Mouse (Mus musculus) spleen, adult 2 months (tissue): ENCODE results near the gene a. TPM values are rescaled to one million over a fixed set of nuclear protein-coding genes. Genes with fewer than 3 reads are reported as not detected.
"Not testable (repeated sequence)": the region's sequence is repeated elsewhere in the genome, so short reads cannot be mapped to it uniquely, and the experiment has no call there.

Experiments
- DNase-seq, 2 experiments: peaks; one replicate each; pipeline versions ENCODE4 v3.0.0 to v3.0.0-alpha.2; 2012 to 2021; ENCODE audit warnings: low spot score in 2 of 2, low read depth in 1 of 2
- H3K27ac ChIP-seq: fragments of 200-500 bp; 2 replicates; pipeline ENCODE4 v1.5.1; 2012; ENCODE audit warnings: low read length, inconsistent platforms; ENCODE audit not compliant: insufficient read depth
- H3K27me3 ChIP-seq: fragments of 200-500 bp; 2 replicates; pipeline ENCODE4 v1.6.1; 2012; ENCODE audit warnings: mild to moderate bottlenecking, moderate library complexity, low read length, inconsistent platforms; ENCODE audit not compliant: control insufficient read depth, insufficient read depth
- H3K36me3 ChIP-seq: fragments of 200-500 bp; 2 replicates; pipeline ENCODE4 v1.6.1; 2012; ENCODE audit warnings: mild to moderate bottlenecking, low read length, inconsistent platforms; ENCODE audit not compliant: control insufficient read depth, insufficient read depth
- H3K4me1 ChIP-seq: fragments of 200-500 bp; 2 replicates; pipeline ENCODE4 v1.6.1; 2011; ENCODE audit warnings: inconsistent platforms; ENCODE audit not compliant: control insufficient read depth, insufficient read depth, insufficient read length
- H3K4me3 ChIP-seq: fragments of 200-500 bp; 2 replicates; pipeline ENCODE4 v1.5.1; 2011; ENCODE audit warnings: mild to moderate bottlenecking, inconsistent platforms; ENCODE audit not compliant: insufficient read depth, insufficient read length; ENCODE audit errors: extremely low read depth
- CTCF ChIP-seq: fragments of 200-500 bp; IDR thresholded peaks from 2 replicates; pipeline ENCODE4 v1.5.1; 2011; ENCODE audit warnings: mild to moderate bottlenecking, inconsistent platforms; ENCODE audit not compliant: insufficient read depth, insufficient read length, insufficient replicate concordance; ENCODE audit errors: extremely low read depth
- POLR2A ChIP-seq: fragments of 200-500 bp; IDR thresholded peaks from 2 replicates; pipeline ENCODE4 v1.6.1; 2011; ENCODE audit warnings: low read depth, low read length, inconsistent platforms
- WGBS: fragments of 180-500 bp; shearing (Covaris S2); methylation state at CpG from one replicate; pipeline ENCODE4 v1.1.7; 2018; 5-methylcytosine and 5-hydroxymethylcytosine counted together
- polyA plus RNA-seq: library from polyadenylated mRNA; depleted of rRNA; stranded (reverse); fragments of >200 nt; gene quantifications from 2 replicates; pipeline ENCODE4 v1.2.3, GENCODE M21; 2012

The a gene
- polyA plus RNA-seq, 1 experiment: not detected

GRCm38 (mm10) chr2:155005491-155005890 is 214.3 kb downstream of the a start:
- 82% methylated on average over 11 of the region's 11 CpGs for WGBS
- Histone ChIP-seq H3K4me3 (no peak overlapping the region), H3K27ac (no peak overlapping the region), H3K27me3 (no peaks in the 10 kb centered on the region), H3K36me3 (no peaks in the 10 kb centered on the region), H3K4me1 (no peaks in the 10 kb centered on the region)
- DNase-seq: no peak
- TF ChIP-seq CTCF (no peak), POLR2A (no peak)

DNA sequence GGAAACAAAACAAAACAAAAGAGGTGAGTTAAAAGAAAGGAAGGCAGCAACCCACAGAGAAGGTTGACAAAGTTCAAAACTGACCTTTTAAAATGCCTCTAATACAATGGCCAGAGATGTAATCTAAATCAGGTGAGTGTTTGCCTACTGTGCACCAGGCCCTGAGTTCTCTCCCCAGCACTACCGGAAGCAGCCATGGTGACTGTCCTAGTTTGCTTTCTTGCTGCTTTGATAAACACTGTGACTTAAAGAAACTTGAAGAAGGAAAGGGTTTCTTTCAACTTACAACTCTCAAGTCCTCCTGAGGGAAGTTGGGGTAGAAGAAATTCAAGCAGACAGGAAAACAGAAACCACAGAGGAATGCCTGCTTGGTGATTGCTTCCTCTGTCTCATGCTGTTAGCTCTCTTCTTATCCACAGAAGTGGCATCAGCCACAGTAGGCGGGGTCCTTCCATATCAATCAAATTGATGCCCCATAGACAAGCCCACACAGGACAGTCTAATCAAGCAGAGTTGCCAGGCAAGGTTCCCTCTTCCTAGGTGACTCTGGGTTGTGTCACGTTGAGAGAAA is 220.0 kb downstream of the a start:
- no peak overlapping the region for H3K27ac ChIP-seq
- H3K4me3 ChIP-seq: no peak overlapping the region
- H3K36me3 ChIP-seq: no peaks in the 10 kb centered on the region
- no peak for DNase-seq
- H3K4me1 ChIP-seq: no peaks in the 10 kb centered on the region; the same call in 1 of the 2 replicates
- no peaks in the 10 kb centered on the region for H3K27me3 ChIP-seq
- WGBS: 13% methylated on average over 3 of the region's 3 CpGs
- TF ChIP-seq CTCF (no peak), POLR2A (no peak)

DNA sequence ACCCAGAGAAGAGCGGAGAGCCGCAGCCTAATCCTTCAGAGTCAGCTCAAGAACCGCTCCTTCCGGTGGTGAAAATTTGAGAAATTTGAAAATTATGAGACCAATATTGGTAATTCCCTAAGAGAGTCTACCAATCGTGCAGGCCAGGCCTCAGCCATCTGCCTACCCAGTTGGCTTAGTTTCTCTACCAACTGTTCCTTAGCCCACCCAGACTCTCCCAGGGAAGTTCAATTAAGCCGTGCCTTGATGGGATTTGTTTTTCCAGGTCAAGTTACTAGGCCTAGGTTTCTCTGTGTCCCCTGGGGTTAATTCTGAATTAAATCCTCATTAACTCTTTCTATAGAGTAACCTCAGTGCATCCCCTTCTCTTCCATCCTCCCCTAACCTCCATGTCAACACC is 221.8 kb downstream of the a start:
- Histone ChIP-seq H3K4me3 (no peak overlapping the region), H3K27ac (no peak overlapping the region), H3K36me3 (no peaks in the 10 kb centered on the region), H3K27me3 (no peaks in the 10 kb centered on the region), H3K4me1 (no peaks in the 10 kb centered on the region; the same call in 1 of the 2 replicates)
- WGBS: 96% methylated on average over 6 of the region's 6 CpGs
- DNase-seq: no peak
- TF ChIP-seq CTCF: no peak
- TF ChIP-seq POLR2A: no peak

DNA sequence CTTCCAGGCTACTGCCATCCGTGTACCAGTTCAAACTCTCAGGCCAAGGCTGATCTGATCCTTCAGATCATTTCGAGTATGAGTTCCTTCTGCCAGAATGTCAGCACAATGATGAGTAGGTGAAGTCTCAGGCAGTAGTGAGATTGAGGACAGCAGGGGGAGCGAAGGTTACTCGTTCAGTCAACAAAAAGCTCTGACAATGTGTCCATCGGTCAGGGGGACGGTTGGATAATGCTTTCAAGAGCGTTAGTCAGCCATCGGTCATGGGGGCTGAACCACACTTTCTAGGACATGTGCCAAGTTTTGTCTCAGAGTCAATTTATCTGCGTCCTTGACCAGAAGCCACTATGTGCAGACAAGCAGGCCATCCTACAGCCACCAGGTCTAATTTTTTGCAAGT is 225.5 kb downstream of the a start:
- not testable (repeated sequence) for H3K36me3 ChIP-seq, H3K27me3 ChIP-seq, DNase-seq, H3K4me1 ChIP-seq, H3K27ac ChIP-seq, H3K4me3 ChIP-seq
- WGBS: 76% methylated on average over 7 of the region's 9 CpGs

DNA sequence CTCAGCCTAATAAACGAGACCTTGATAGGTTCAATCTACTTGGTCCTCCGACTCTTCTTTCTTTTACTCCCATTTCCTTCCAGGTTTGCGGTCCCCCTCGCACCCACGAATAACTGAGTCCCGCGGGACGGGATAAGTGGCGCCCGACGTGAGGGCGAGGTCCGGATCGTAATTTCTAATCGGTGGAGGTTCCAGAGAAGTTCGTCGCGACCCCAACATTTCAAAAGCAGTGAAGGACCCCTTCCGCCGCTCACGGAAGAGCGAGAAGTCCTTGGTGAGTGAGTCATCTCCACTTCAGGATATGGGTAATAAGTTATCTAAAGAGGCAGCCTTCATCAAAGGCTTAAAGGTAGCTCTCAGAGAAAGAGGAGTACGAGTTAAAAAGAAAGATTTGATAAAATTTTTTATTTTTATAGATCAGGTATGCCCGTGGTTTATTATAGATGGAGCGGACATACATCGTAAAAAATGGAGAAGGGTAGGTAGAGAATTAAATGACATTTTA is 227.1 kb downstream of the a start, which contains the start of gene Gm14226:
Gene Gm14226, plus strand, starts transcription at position 16 of the 505 bp plus-strand sequence.
- not testable (repeated sequence) for H3K36me3 ChIP-seq, DNase-seq, H3K4me1 ChIP-seq, H3K27me3 ChIP-seq
- 3% methylated on average over 24 of the region's 26 CpGs for WGBS
- Histone ChIP-seq H3K4me3 (peak within 1 kb of the TSS; percentile 53), H3K27ac (peak within 1 kb of the TSS; percentile 71)

- peak overlapping the region; percentile 53 for H3K4me3 ChIP-seq
- peak; percentile 51 to 61 for DNase-seq
- H3K4me1 ChIP-seq: peaks cover 4% of the 10 kb centered on the region; the same call in 1 of the 2 replicates
- H3K27ac ChIP-seq: peak overlapping the region; percentile 71
- under 1% methylated on average over 38 of the region's 38 CpGs for WGBS
- no peaks in the 10 kb centered on the region for H3K36me3 ChIP-seq
- TF ChIP-seq POLR2A (no peak), CTCF (no peak)
- no peaks in the 10 kb centered on the region for H3K27me3 ChIP-seq
Measured at GRCm38 (mm10) chr2:155018762-155019641, 227.8 kb downstream of the a start.

DNA sequence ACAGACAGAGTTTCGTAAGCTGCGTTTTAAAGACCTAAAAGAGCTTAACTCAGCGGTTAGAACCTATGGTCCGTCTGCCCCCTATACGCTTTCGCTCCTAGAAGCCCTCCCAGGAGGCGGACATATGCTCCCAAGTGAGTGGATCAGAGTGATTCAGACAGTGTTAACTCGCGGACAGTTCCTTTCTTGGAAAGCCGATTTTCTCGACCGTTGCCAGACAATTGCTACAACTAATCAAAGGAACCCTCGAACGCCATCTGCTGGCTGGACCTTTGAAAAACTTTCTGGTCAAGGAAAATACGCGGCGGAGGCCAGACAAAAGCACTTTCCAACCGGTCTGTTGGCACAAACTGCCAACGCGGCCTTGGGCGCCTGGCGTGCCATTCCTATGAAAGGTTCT is 228.5 kb downstream of the a start:
- Histone ChIP-seq H3K4me1 (peaks cover 4% of the 10 kb centered on the region; the same call in 1 of the 2 replicates), H3K4me3 (peak overlapping the region; percentile 53), H3K36me3 (no peaks in the 10 kb centered on the region), H3K27ac (peak overlapping the region; percentile 71), H3K27me3 (no peaks in the 10 kb centered on the region)
- 2% methylated on average over 22 of the region's 22 CpGs for WGBS
- peak; percentile 41 to 82 for DNase-seq
- no peak for TF ChIP-seq POLR2A
- TF ChIP-seq CTCF: peak; percentile 29; the same call in 1 of the 2 replicates

GRCm38 (mm10) chr2:155020247-155020826 is 229.1 kb downstream of the a start:
- H3K36me3 ChIP-seq, H3K4me3 ChIP-seq, H3K27me3 ChIP-seq, H3K27ac ChIP-seq, DNase-seq, H3K4me1 ChIP-seq: not testable (repeated sequence)
- 80% methylated on average over 20 of the region's 20 CpGs for WGBS
